Mouse (Mus musculus) heart, embryonic 16.5 days (tissue): ENCODE data around the gene Plce1. TPM values are rescaled to one million over a fixed set of nuclear protein-coding genes. Genes with fewer than 3 reads are reported as not detected.

Experiments used
- ATAC-seq: fragments of 200-750 bp; cut with Nextera tagmentation; replicated peaks from 2 replicates; pipeline ENCODE4 v1.8.0; 2017; ENCODE audit warnings: moderate number of reproducible peaks; ENCODE audit not compliant: insufficient read depth, low FRiP score; ENCODE audit errors: extremely low read depth
- H3K27ac ChIP-seq: fragments of 300-500 bp; sonication (generic); 2 replicates; pipeline ENCODE4 v1.5.1; 2014; ENCODE audit warnings: mild to moderate bottlenecking, low read length, control low read depth, moderate library complexity
- H3K27me3 ChIP-seq: fragments of 300-500 bp; sonication (generic); 2 replicates; pipeline ENCODE4 v1.6.1; 2014; ENCODE audit warnings: low read length, mixed read lengths; ENCODE audit not compliant: control insufficient read depth, insufficient read depth
- H3K36me3 ChIP-seq: fragments of 300-500 bp; sonication (generic); 2 replicates; pipeline ENCODE4 v1.6.1; 2014; ENCODE audit not compliant: control insufficient read depth, insufficient read depth
- H3K4me1 ChIP-seq: fragments of 300-500 bp; sonication (generic); 2 replicates; pipeline ENCODE4 v1.6.1; 2014; ENCODE audit warnings: low read length, mixed read lengths; ENCODE audit not compliant: control insufficient read depth, insufficient read depth
- H3K4me2 ChIP-seq: fragments of 300-500 bp; sonication (generic); 2 replicates; pipeline ENCODE4 v1.6.1; 2014; ENCODE audit warnings: low read depth, mild to moderate bottlenecking, control low read depth, low read length
- H3K4me3 ChIP-seq: fragments of 300-500 bp; sonication (generic); 2 replicates; pipeline ENCODE4 v1.5.1; 2014; ENCODE audit warnings: mild to moderate bottlenecking, control low read depth, low read length
- H3K9ac ChIP-seq: fragments of 300-500 bp; sonication (generic); 2 replicates; pipeline ENCODE4 v1.6.1; 2014; ENCODE audit warnings: low read length, control low read depth
- H3K9me3 ChIP-seq: fragments of 300-500 bp; sonication (generic); replicated peaks from 2 replicates; pipeline ENCODE4 v1.6.1; 2016; ENCODE audit warnings: low read length; ENCODE audit not compliant: control insufficient read depth
- WGBS: fragments of 180-500 bp; shearing (Covaris S2); extraction: QIAGEN DNeasy Blood & Tissue Kit; methylation state at CpG from one replicate; pipeline ENCODE4 v1.1.7; 2014; 5-methylcytosine and 5-hydroxymethylcytosine counted together
- polyA plus RNA-seq: library from polyadenylated mRNA; unstranded; fragments of >200 nt; fragmentation: Nextera tagmentation; extraction: Ambion mirVana; gene quantifications from 2 replicates; pipeline ENCODE4 v1.2.1, GENCODE M21; 2015

Gene Plce1
- polyA plus RNA-seq, 1 experiment from 2014 or later, result 5.8 TPM

- Histone ChIP-seq H3K4me1 (no peaks in the 10 kb centered on the region), H3K27ac (no peak overlapping the region), H3K27me3 (no peaks in the 10 kb centered on the region), H3K9me3 (no peaks in the 10 kb centered on the region), H3K4me3 (no peak overlapping the region), H3K36me3 (peaks cover 4% of the 10 kb centered on the region; the same call in 1 of the 2 replicates), H3K4me2 (no peak overlapping the region), H3K9ac (no peak overlapping the region)
- 85% methylated on average over 2 of the region's 2 CpGs for WGBS
- ATAC-seq, result no peak
Measured at GRCm38 (mm10) chr19:38766306-38766705, 285.4 kb downstream of the Plce1 start.

DNA sequence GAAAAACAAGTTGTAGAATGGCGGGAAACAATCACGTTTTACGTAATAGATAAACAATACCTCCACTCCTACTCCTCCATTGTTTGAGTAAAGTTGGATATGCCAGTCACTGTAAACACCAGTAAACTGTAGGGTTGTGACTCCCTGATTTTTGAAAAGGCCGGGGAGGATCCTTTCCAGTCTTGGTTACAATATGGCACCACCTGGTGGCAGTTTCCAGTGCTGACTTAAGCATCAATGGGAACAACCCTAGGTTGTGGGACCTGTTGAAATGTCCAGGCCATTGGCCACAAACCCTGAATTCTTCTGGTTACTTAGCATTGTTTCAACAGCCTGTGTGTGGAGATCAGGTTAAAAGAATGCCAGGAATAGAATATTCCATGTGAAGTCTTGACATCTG is 294.6 kb downstream of the Plce1 start:
- H3K9me3 ChIP-seq, result no peaks in the 10 kb centered on the region
- 0 out of 2 replicates have a peak, but pooled peaks cover 9% of the 10 kb centered on the region for H3K36me3 ChIP-seq
- H3K4me3 ChIP-seq, result no peak overlapping the region
- no peak overlapping the region for H3K27ac ChIP-seq
- no peak overlapping the region for H3K9ac ChIP-seq
- WGBS, result 47% methylated on average over 4 of the region's 4 CpGs
- ATAC-seq, result no peak
- H3K27me3 ChIP-seq, result no peaks in the 10 kb centered on the region
- no peaks in the 10 kb centered on the region for H3K4me1 ChIP-seq
- H3K4me2 ChIP-seq, result no peak overlapping the region

GRCm38 (mm10) chr19:38778805-38779204 is 297.9 kb downstream of the Plce1 start:
- Histone ChIP-seq H3K27me3 (no peaks in the 10 kb centered on the region), H3K4me2 (no peak overlapping the region), H3K4me1 (no peaks in the 10 kb centered on the region), H3K9me3 (no peaks in the 10 kb centered on the region), H3K4me3 (no peak overlapping the region), H3K9ac (no peak overlapping the region), H3K27ac (no peak overlapping the region), H3K36me3 (0 out of 2 replicates have a peak, but pooled peaks cover 2% of the 10 kb centered on the region)
- no peak for ATAC-seq
- 30% methylated on average over 2 of the region's 2 CpGs for WGBS

GRCm38 (mm10) chr19:38783542-38783941 is 302.6 kb downstream of the Plce1 start:
- Histone ChIP-seq H3K9me3 (no peaks in the 10 kb centered on the region), H3K4me1 (no peaks in the 10 kb centered on the region), H3K27ac (no peak overlapping the region), H3K36me3 (peaks cover 6% of the 10 kb centered on the region; the same call in 1 of the 2 replicates), H3K9ac (no peak overlapping the region), H3K27me3 (no peaks in the 10 kb centered on the region), H3K4me2 (no peak overlapping the region), H3K4me3 (no peak overlapping the region)
- 81% methylated on average over 9 of the region's 9 CpGs for WGBS
- ATAC-seq, result no peak

- WGBS, result 94% methylated on average over 6 of the region's 6 CpGs
- H3K9me3 ChIP-seq, result no peaks in the 10 kb centered on the region
- ATAC-seq, result no peak
Measured at GRCm38 (mm10) chr19:38787756-38788155, 306.8 kb downstream of the Plce1 start.

DNA sequence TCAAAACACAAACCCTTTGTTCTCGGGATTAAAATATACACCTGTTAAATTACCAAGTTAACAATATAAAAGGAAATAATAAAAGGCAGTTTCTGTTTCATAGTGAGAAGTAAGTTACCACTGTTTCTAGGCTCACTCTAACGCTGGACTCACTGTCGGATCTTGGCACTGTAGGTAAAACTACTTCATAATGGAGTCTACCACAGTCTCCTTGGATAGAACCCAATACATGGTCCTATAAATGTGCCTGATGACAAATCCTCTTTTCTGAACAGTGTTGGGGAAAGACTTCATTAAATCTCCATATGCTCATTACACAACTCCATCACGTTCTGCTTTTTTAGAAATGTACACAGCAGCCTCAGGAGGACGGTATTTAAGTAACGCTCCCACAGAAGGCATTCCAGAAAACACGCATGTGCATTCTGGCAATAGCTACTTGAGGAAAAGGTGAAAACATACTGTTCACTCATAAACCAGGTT is 312.7 kb downstream of the Plce1 start:
- Histone ChIP-seq H3K27me3 (no peaks in the 10 kb centered on the region), H3K27ac (no peak overlapping the region), H3K4me3 (no peak overlapping the region), H3K9me3 (no peaks in the 10 kb centered on the region), H3K4me1 (no peaks in the 10 kb centered on the region), H3K9ac (no peak overlapping the region), H3K4me2 (no peak overlapping the region), H3K36me3 (peaks cover 69% of the 10 kb centered on the region)
- 90% methylated on average over 7 of the region's 7 CpGs for WGBS
- ATAC-seq, result no peak

More at GRCm38 (mm10) chr19:38787756-38788155, 306.8 kb downstream of the Plce1 start:
- Histone ChIP-seq H3K4me3 (no peak overlapping the region), H3K4me1 (no peaks in the 10 kb centered on the region), H3K36me3 (peaks cover 33% of the 10 kb centered on the region), H3K27ac (no peak overlapping the region), H3K9ac (no peak overlapping the region), H3K27me3 (no peaks in the 10 kb centered on the region), H3K4me2 (no peak overlapping the region)

DNA sequence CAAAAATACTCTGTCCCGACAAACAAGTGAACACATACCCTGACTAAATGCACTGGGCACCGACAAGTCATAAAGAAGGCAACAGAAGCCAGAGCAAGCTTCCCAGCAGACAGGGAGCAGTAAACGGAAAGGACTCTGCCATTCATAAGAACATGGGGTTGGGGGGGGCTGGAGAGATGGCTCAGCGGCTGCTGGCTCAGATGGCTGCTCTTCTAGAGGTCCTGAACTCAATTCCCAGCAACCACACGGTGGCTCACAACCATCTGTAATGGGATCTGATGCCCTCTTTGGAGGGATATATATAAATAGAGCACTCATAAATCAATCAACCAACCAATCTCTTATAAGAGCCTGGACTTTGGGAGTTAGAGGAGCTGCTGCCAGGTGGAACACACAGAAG is 315.6 kb downstream of the Plce1 start:
- Histone ChIP-seq H3K4me2 (no peak overlapping the region), H3K9ac (no peak overlapping the region), H3K36me3 (peaks cover 59% of the 10 kb centered on the region), H3K27ac (no peak overlapping the region), H3K9me3 (no peaks in the 10 kb centered on the region), H3K4me1 (no peaks in the 10 kb centered on the region), H3K27me3 (no peaks in the 10 kb centered on the region), H3K4me3 (no peak overlapping the region)
- no peak for ATAC-seq
- 72% methylated on average over 5 of the region's 5 CpGs for WGBS

DNA sequence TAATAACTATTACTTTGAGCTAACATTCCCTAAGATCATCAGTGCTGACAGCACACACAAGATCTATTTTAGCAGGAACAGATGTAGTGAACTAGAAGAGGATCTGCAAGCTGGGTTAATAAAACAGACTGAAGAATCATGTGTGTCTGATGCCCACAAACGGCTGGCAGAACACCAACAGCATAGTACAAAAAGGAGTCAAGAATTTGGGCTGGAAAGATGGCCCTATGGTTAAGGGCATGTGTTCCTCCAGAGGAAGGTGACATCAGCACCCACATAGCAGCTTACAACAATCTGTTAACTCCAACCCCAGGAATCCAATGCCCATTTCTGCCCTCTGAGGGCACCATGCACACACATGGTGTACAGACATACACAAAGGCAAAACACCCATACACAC is 317.4 kb downstream of the Plce1 start:
- WGBS, result 85% methylated on average over 1 of the region's 1 CpGs
- peaks cover 53% of the 10 kb centered on the region for H3K36me3 ChIP-seq
- no peak for ATAC-seq

GRCm38 (mm10) chr19:38798801-38799200 is 317.9 kb downstream of the Plce1 start:
- WGBS, result 84% methylated on average over 6 of the region's 6 CpGs
- Histone ChIP-seq H3K4me1 (no peaks in the 10 kb centered on the region), H3K36me3 (peaks cover 53% of the 10 kb centered on the region), H3K4me3 (no peak overlapping the region), H3K27me3 (no peaks in the 10 kb centered on the region), H3K27ac (no peak overlapping the region), H3K4me2 (no peak overlapping the region), H3K9ac (no peak overlapping the region), H3K9me3 (no peaks in the 10 kb centered on the region)
- no peak for ATAC-seq

More for the DNA sequence above, 317.4 kb downstream of the Plce1 start:
- Histone ChIP-seq H3K4me1 (no peaks in the 10 kb centered on the region), H3K4me3 (no peak overlapping the region), H3K27me3 (no peaks in the 10 kb centered on the region), H3K27ac (no peak overlapping the region), H3K9ac (no peak overlapping the region), H3K4me2 (no peak overlapping the region), H3K9me3 (no peaks in the 10 kb centered on the region)
